9 mouse cellular contexts compared by ENCODE assay signal in genomic region chr10:121055452-121056188, GRCm38 (mm10). TPM values are rescaled to one million over a fixed set of nuclear protein-coding genes. Genes with fewer than 3 reads are reported as not detected.
A peak's percentile ranks its signal among the peaks of the same experiment; 100 is the strongest.
DNase-seq lines count a peak whose midpoint lies in the region; ATAC-seq and TF ChIP-seq lines count a peak whose summit lies in the region.
"Had no signal": no experiment of that assay in that cellular context is flagged by ENCODE, and none has a peak within 500 bp of the region (broad histone marks: within the 10 kb centered on the region; RNA-seq: fewer than 3 reads in every experiment).

No protein-coding gene starts in this region.

- H3K27ac ChIP-seq in layer of hippocampus, adult 2 months, result no peak overlapping the region
- H3K27ac ChIP-seq in hindbrain, embryonic 16.5 days (ENCODE audit: low read depth, low read length), result no peak overlapping the region
- H3K27ac ChIP-seq in limb, embryonic 11.5 days (replicated peaks; ENCODE audit: low read depth, low read length), result no peak overlapping the region; the same call in 1 of the 2 replicates
- no peak overlapping the region for H3K27ac ChIP-seq in neural tube, embryonic 14.5 days (ENCODE audit: low read depth, low read length)

- H3K9me3 ChIP-seq in hindbrain, embryonic 16.5 days (ENCODE audit: control insufficient read depth, low read length), result no peaks in the 10 kb centered on the region
- no peaks in the 10 kb centered on the region for H3K9me3 ChIP-seq in limb, embryonic 11.5 days (ENCODE audit: control insufficient read depth, low read length)
- H3K9me3 ChIP-seq in neural tube, embryonic 14.5 days (ENCODE audit: control insufficient read depth, low read length), result no peaks in the 10 kb centered on the region

- peaks cover 13% of the 10 kb centered on the region for H3K4me1 ChIP-seq in hindbrain, embryonic 16.5 days (ENCODE audit: control insufficient read depth, insufficient read depth, low read depth, low read length)
- peaks cover 12% of the 10 kb centered on the region for H3K4me1 ChIP-seq in limb, embryonic 11.5 days (ENCODE audit: control insufficient read depth, insufficient read depth, low read length)
- 0 out of 2 replicates have a peak, but pooled peaks cover 2% of the 10 kb centered on the region for H3K4me1 ChIP-seq in neural tube, embryonic 14.5 days (ENCODE audit: control insufficient read depth, insufficient read depth, low read length)

- no peak for TF ChIP-seq POLR2A in brain, embryonic 14.5 days (IDR thresholded peaks at IDR 0.05; ENCODE audit: borderline replicate concordance, extremely low read depth, insufficient read depth, insufficient read length, poor library complexity, severe bottlenecking)

- H3K4me3 ChIP-seq in layer of hippocampus, adult 2 months, result no peak overlapping the region
- no peak overlapping the region for H3K4me3 ChIP-seq in hindbrain, embryonic 16.5 days (ENCODE audit: low read length)
- no peak overlapping the region for H3K4me3 ChIP-seq in limb, embryonic 11.5 days (ENCODE audit: low read depth, low read length)
- no peak overlapping the region for H3K4me3 ChIP-seq in neural tube, embryonic 14.5 days (ENCODE audit: low read depth, low read length)

- ATAC-seq in hindbrain, embryonic 16.5 days, result peak; percentile 93
- ATAC-seq in limb, embryonic 11.5 days (ENCODE audit: insufficient number of reproducible peaks, low FRiP score, low TSS enrichment, low read depth), result no peak; the same call in 1 of the 2 replicates
- peak; percentile 87 for ATAC-seq in neural tube, embryonic 14.5 days (ENCODE audit: low read depth)

- no peaks in the 10 kb centered on the region for H3K27me3 ChIP-seq in hindbrain, embryonic 16.5 days (replicated peaks; ENCODE audit: control insufficient read depth, insufficient read depth, low read length)
- H3K27me3 ChIP-seq in limb, embryonic 11.5 days (ENCODE audit: control insufficient read depth, insufficient read depth, low read length), result no peaks in the 10 kb centered on the region
- H3K27me3 ChIP-seq in neural tube, embryonic 14.5 days (ENCODE audit: control insufficient read depth, insufficient read depth, low read length), result no peaks in the 10 kb centered on the region

- no peak overlapping the region; the same call in 1 of the 2 replicates for H3K4me2 ChIP-seq in hindbrain, embryonic 16.5 days (ENCODE audit: low read length)
- no peak overlapping the region for H3K4me2 ChIP-seq in limb, embryonic 11.5 days (ENCODE audit: low read depth, severe bottlenecking)
- H3K4me2 ChIP-seq in neural tube, embryonic 14.5 days (ENCODE audit: low read depth, low read length), result no peak overlapping the region

- H3K36me3 ChIP-seq in hindbrain, embryonic 16.5 days (ENCODE audit: control insufficient read depth, insufficient read depth, low read length), result no peaks in the 10 kb centered on the region
- H3K36me3 ChIP-seq in limb, embryonic 11.5 days (ENCODE audit: control insufficient read depth, insufficient read depth, low read length), result no peaks in the 10 kb centered on the region
- no peaks in the 10 kb centered on the region for H3K36me3 ChIP-seq in neural tube, embryonic 14.5 days (ENCODE audit: control insufficient read depth, insufficient read depth, low read length)

- no peak overlapping the region for H3K9ac ChIP-seq in hindbrain, embryonic 16.5 days (ENCODE audit: low read depth, low read length)
- H3K9ac ChIP-seq in limb, embryonic 11.5 days (ENCODE audit: low read length), result no peak overlapping the region
- H3K9ac ChIP-seq in neural tube, embryonic 14.5 days (replicated peaks; ENCODE audit: low read depth, low read length), result no peak overlapping the region

- no peak for TF ChIP-seq CTCF in layer of hippocampus, adult 2 months (conservative IDR thresholded peaks at IDR 0.05)
- TF ChIP-seq CTCF in brain, embryonic 14.5 days (IDR thresholded peaks at IDR 0.05; ENCODE audit: borderline replicate concordance, extremely low read depth, insufficient read depth, insufficient read length), result no peak

- 23% methylated on average over 13 of the region's 13 CpGs for WGBS in hindbrain, embryonic 16.5 days
- WGBS in limb, embryonic 11.5 days, result 37% methylated on average over 13 of the region's 13 CpGs
- 21% methylated on average over 13 of the region's 13 CpGs for WGBS in neural tube, embryonic 14.5 days

- DNase-seq in layer of hippocampus, adult 8-10 months (ENCODE audit: low spot score in 2 of 2), result peak; percentile 10 to 16
- no peak for DNase-seq in layer of hippocampus, adult 2 months (ENCODE audit: low spot score in 2 of 2)
- DNase-seq in brain, embryonic 14.5 days (ENCODE audit: low read depth), result peak; percentile 98
- DNase-seq in forelimb bud, embryonic 11.5 days (ENCODE audit: low read depth, low spot score), result peak; percentile 85
- DNase-seq in limb, embryonic 11.5 days (ENCODE audit: low spot score), result peak; percentile 79
- DNase-seq in thymus, postnatal 36 days, result no peak

RNA-seq across cellular contexts. Expression of gene Wif1, which starts 21.9 kb away (rescaled TPM):
- total RNA-seq in layer of hippocampus, adult 8-10 months (2022), result 1 to 10 TPM in 1 of 4 experiments, under 1 TPM in 3; 0.71 to 1.1 (median 0.96) TPM
- 1 to 10 TPM in 1 of 2 experiments, under 1 TPM in 1; 0.82 to 1.0 TPM for total RNA-seq in layer of hippocampus, adult 2 months (2021)
- 6.2 and 9.3 TPM in 2 replicates for polyA plus RNA-seq in brain, embryonic 14.5 days (2012; rRNA removed)
- 8.3 TPM in 2 replicates for polyA plus RNA-seq in hindbrain, embryonic 16.5 days (2015; fragmentation: Nextera tagmentation; extraction: Ambion mirVana)
- polyA plus RNA-seq in limb, embryonic 11.5 days (2014; fragmentation: Nextera tagmentation; extraction: Ambion mirVana), result 50.8 and 53.5 TPM in 2 replicates
- polyA plus RNA-seq in neural tube, embryonic 14.5 days (2014; fragmentation: Nextera tagmentation; extraction: Ambion mirVana), result 3.9 and 5.2 TPM in 2 replicates
- polyA plus RNA-seq: spleen, adult 2 months had no signal

Comparison
In these comparisons a context has a peak if more than half of its experiments do, and no peak if none do; other contexts are left out.
1. DNase-seq: peak in layer of hippocampus, adult 8-10 months (2 of 2), brain, embryonic 14.5 days (single experiment), forelimb bud, embryonic 11.5 days (single experiment) and limb, embryonic 11.5 days (single experiment); none in layer of hippocampus, adult 2 months (0 of 2) and thymus, postnatal 36 days (0 of 2).